Mouse (Mus musculus) thymus, adult 2 months (tissue): ENCODE results near the gene Mydgf. TPM values are rescaled to one million over a fixed set of nuclear protein-coding genes. Genes with fewer than 3 reads are reported as not detected.
A peak's percentile ranks its signal among the peaks of the same experiment; 100 is the strongest.

Source experiments
- DNase-seq: peaks from one replicate; pipeline ENCODE4 v3.0.0; 2021
- H3K27ac ChIP-seq: fragments of 200-500 bp; 2 replicates; pipeline ENCODE4 v1.5.1; 2012; ENCODE audit warnings: low read length, control low read depth; ENCODE audit not compliant: control insufficient read depth, insufficient read depth
- H3K27me3 ChIP-seq: fragments of 200-500 bp; 2 replicates; pipeline ENCODE4 v1.6.1; 2012; ENCODE audit warnings: mild to moderate bottlenecking, low read length, moderate library complexity, mixed read lengths; ENCODE audit not compliant: control insufficient read depth, insufficient read depth
- H3K36me3 ChIP-seq: fragments of 200-500 bp; 2 replicates; pipeline ENCODE4 v1.6.1; 2012; ENCODE audit warnings: mild to moderate bottlenecking, low read length, moderate library complexity; ENCODE audit not compliant: control insufficient read depth, insufficient read depth
- H3K4me1 ChIP-seq: fragments of 200-500 bp; replicated peaks from 2 replicates; pipeline ENCODE4 v1.6.1; 2012; ENCODE audit warnings: low read length; ENCODE audit not compliant: control insufficient read depth, insufficient read depth
- H3K4me3 ChIP-seq: fragments of 200-500 bp; 2 replicates; pipeline ENCODE4 v1.5.1; 2012; ENCODE audit warnings: mild to moderate bottlenecking, low read length, control low read depth, moderate library complexity; ENCODE audit not compliant: control insufficient read depth, insufficient read depth
- CTCF ChIP-seq: fragments of 200-500 bp; IDR thresholded peaks from 2 replicates; pipeline ENCODE4 v1.5.1; 2012; ENCODE audit warnings: mild to moderate bottlenecking, control low read depth, low read length, moderate library complexity, borderline replicate concordance; ENCODE audit not compliant: control insufficient read depth, poor library complexity, insufficient read depth; ENCODE audit errors: extremely low read depth
- POLR2A ChIP-seq: fragments of 200-500 bp; IDR thresholded peaks from 2 replicates; pipeline ENCODE4 v1.6.1; 2012; ENCODE audit warnings: mild to moderate bottlenecking, low read length, control low read depth, moderate library complexity; ENCODE audit not compliant: control insufficient read depth, poor library complexity, insufficient read depth; ENCODE audit errors: extremely low read depth
- WGBS: fragments of 180-500 bp; shearing (Covaris S2); methylation state at CpG from one replicate; pipeline ENCODE4 v1.1.7; 2018; 5-methylcytosine and 5-hydroxymethylcytosine counted together
- polyA plus RNA-seq: library from polyadenylated mRNA; depleted of rRNA; stranded (reverse); fragments of >200 nt; gene quantifications from 2 replicates; pipeline ENCODE4 v1.2.3, GENCODE M21; 2012; rRNA removed

The Mydgf gene
- polyA plus RNA-seq = 57.4 and 62.3 TPM in 2 replicates

DNA sequence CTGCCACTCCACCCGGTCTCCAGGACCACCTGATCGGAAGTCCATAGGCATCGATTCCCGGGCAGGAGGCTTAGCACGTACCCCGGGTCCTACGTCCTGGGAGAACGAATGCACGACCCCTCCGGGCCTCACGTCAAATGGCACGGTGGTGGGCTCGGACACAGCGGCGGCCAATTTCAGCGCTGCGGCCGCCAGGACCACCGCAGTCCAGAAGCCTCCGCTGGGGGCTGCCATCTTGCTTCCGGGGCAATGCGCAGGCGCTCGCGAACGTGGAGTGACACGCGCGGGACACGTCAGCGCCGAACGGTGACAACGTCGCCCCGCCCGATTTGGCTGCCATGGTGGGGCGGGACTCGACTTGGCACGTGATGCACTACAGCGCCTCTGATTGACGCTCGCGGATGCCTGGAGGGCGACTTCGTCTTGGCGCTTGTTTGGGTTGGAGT is at the start of gene Mydgf:
TSS of gene Mydgf (minus strand) at position 263 of the 446 bp plus-strand sequence.
- Histone ChIP-seq H3K4me1 (peaks cover 8% of the 10 kb centered on the region), H3K4me3 (peak within 1 kb of the TSS; percentile 68), H3K27ac (no peak within 1 kb of the TSS; the same call in 1 of the 2 replicates), H3K27me3 (no peaks in the 10 kb centered on the region), H3K36me3 (peaks cover 5% of the 10 kb centered on the region; the same call in 1 of the 2 replicates)
- peak; percentile 94 for DNase-seq
- TF ChIP-seq POLR2A = peak; percentile 57; the same call in 1 of the 2 replicates
- TF ChIP-seq CTCF = peak; percentile 53; the same call in 1 of the 2 replicates
- under 1% methylated on average over 47 of the region's 47 CpGs for WGBS

DNA sequence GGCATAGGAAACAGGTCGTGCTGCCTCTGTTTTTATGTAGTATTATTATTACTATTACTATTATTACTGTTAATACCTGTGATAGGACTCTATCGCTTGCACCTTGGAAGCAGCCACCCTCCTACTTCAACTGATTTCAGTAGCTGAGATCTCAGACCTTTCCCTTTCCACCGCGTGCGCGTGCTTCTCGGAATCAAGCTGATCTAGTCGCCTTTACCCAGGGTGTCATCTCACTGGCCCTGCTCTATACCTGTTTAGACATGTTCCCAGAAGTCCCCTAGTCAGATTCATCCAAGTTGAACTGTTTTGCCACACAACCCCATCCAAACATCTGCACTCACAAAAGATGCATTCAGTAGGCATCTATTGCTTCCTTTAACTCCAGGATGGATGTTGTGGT is 49.7 kb upstream of the Mydgf start:
- 59% methylated on average over 8 of the region's 8 CpGs for WGBS

DNA sequence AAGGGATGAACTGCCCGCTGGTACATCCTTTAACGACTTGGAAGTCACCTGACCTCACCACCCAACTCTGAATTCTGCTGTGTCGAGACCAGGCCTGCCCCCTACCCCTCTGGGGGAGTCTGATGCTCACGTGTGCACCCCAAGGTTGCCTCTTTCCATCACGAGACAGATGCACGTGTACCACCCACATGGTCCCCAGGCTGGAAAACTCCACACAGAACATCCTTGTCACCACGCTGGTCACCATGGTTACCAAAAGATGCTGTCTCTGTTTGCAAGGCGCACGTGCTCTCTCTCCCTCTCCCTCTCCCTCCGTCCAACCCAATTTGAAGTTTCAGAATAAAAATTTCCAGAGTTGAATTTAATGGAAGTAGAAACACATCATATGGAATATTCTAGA is 46.2 kb upstream of the Mydgf start:
- Histone ChIP-seq H3K27ac (no peak overlapping the region), H3K4me3 (no peak overlapping the region), H3K27me3 (no peaks in the 10 kb centered on the region), H3K4me1 (no peaks in the 10 kb centered on the region), H3K36me3 (no peaks in the 10 kb centered on the region)
- TF ChIP-seq CTCF = no peak
- no peak for TF ChIP-seq POLR2A
- WGBS = 78% methylated on average over 10 of the region's 10 CpGs
- no peak for DNase-seq

More for the DNA sequence above, 49.7 kb upstream of the Mydgf start:
- Histone ChIP-seq H3K36me3 (no peaks in the 10 kb centered on the region), H3K27me3 (no peaks in the 10 kb centered on the region), H3K27ac (no peak overlapping the region), H3K4me1 (no peaks in the 10 kb centered on the region), H3K4me3 (no peak overlapping the region)
- no peak for DNase-seq
- TF ChIP-seq CTCF = no peak

DNA sequence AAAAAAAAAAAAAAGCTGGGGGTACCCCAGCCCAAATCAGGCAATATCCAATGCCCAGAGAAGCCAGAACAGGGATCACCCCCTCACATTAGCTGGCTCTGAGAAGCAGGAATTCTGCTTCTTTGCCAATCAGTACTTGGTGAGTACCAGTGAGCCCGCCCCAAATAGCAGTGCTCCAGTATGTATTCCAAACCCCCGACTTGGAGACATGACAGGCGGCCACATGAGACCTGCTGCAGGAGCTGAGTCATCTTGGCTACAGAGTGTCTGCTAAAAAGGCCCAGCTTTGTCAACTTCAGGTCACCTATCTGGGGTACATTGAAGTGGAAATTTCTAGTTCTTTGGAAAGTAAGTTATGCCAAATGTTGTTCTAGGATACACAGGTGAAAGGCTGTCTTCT is 42.8 kb upstream of the Mydgf start:
- no peaks in the 10 kb centered on the region for H3K4me1 ChIP-seq
- WGBS = 85% methylated on average over 3 of the region's 3 CpGs
- no peak overlapping the region for H3K4me3 ChIP-seq
- H3K36me3 ChIP-seq = no peaks in the 10 kb centered on the region
- no peak for DNase-seq
- no peaks in the 10 kb centered on the region for H3K27me3 ChIP-seq
- no peak overlapping the region for H3K27ac ChIP-seq
- TF ChIP-seq POLR2A (no peak), CTCF (no peak)

DNA sequence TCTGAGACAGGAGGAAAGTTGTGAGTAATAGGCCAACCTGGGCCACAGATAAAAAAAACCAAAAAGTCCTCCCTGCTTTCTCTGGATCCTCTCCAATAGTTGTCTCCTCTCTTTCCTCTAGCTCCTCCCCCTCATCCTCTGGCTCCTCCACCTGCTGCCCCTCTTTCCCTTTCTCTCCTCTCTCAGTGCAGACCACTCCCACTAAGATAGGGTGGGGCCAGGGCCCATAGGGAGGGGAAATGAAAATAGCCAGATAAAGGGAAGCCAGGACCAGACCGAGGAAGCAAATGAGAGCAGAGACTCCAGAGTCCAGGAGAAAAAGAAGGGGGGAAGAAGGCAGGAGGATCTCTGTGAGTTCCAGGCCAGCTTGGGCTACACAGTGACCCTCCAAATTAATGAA is 41.2 kb upstream of the Mydgf start:
- 32% methylated on average over 1 of the region's 1 CpGs for WGBS
- TF ChIP-seq CTCF (no peak), POLR2A (no peak)
- Histone ChIP-seq H3K27ac (no peak overlapping the region), H3K4me3 (no peak overlapping the region), H3K36me3 (no peaks in the 10 kb centered on the region), H3K4me1 (no peaks in the 10 kb centered on the region), H3K27me3 (no peaks in the 10 kb centered on the region)
- no peak for DNase-seq

DNA sequence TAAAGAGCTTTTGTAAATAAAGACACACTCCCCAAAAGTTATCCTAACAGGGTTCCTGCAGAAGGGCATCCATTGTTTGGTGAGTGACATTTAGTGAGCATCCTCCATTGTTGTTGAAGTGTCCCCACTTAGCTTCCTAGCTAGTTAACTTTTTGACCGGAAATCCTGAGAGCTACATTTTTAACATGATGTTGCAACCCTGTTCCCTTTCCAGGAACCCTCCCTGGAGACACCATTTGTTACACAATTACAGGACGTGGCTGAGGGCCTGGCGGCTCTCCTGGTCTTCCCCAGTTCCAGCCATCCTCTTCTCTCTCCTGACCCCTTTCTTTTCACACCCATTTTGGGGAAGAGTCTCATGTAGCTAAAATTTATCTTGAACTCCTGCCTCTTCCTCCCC is 36.1 kb upstream of the Mydgf start:
- Histone ChIP-seq H3K4me3 (no peak overlapping the region), H3K27ac (no peak overlapping the region), H3K36me3 (no peaks in the 10 kb centered on the region), H3K4me1 (peaks cover 17% of the 10 kb centered on the region), H3K27me3 (no peaks in the 10 kb centered on the region)
- no peak for DNase-seq
- TF ChIP-seq POLR2A (no peak), CTCF (no peak)
- 65% methylated on average over 3 of the region's 3 CpGs for WGBS

DNA sequence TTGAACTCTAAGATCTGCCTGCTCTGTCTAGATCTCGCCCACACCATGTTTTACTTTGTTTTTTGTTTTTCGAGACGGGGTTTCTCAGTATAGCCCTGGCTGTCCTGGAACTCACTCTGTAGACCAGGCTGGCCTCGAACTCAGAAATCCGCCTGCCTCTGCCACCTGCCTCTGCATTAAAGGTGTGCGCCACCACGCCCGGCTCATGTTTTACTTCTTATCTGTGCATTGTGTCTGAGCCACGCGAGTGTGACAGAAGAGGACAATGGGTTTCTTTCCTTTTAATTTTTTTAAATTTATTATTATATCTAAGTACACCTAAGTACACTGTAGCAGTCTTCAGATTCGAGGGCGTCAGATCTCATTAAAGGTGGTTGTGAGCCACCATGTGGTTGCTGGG is 35.5 kb upstream of the Mydgf start:
- no peak for DNase-seq
- TF ChIP-seq POLR2A (no peak), CTCF (no peak)
- no peaks in the 10 kb centered on the region for H3K36me3 ChIP-seq
- H3K27me3 ChIP-seq = no peaks in the 10 kb centered on the region
- WGBS = 46% methylated on average over 12 of the region's 12 CpGs
- H3K27ac ChIP-seq = peak overlapping the region; percentile 22; the same call in 1 of the 2 replicates
- H3K4me1 ChIP-seq = peaks cover 17% of the 10 kb centered on the region
- peak overlapping the region; percentile 76 for H3K4me3 ChIP-seq
